Mouse (Mus musculus): ENCODE measurements at regions not wholly inside any gene's neighbourhood (a gene's known extent, or its start where the extent isn't known, plus 50 kb on each side); places are given as distances from the start of the nearest gene placed in this dataset.
A peak's percentile ranks its signal among the peaks of the same experiment; 100 is the strongest.
"Not testable (repeated sequence)": the region's sequence is repeated elsewhere in the genome, so short reads cannot be mapped to it uniquely, and the experiment has no call there.

DNA sequence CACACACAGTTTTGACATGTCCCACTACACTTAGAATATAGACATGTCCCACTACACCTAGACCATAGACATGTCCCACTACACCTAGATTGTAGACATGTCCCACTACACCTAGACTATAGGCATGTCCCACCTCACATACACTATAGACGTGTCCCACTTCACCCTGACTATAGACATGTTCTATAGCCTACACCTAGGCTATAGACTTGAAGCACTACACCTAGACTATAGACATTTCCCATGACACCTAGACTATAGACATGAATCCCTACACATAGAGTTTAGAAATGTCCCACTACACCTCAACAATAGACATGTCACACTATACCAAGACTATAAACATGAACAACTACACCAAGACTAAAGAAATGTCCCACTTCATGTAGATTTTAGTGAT, 2580.9 kb downstream of the Gm37988 start:
- H3K27me3 ChIP-seq (ENCODE audit: control insufficient read depth, insufficient read depth, low read length, poor library complexity, severe bottlenecking), result no peaks in the 10 kb centered on the region
- H3K36me3 ChIP-seq (ENCODE audit: control insufficient read depth, insufficient read depth, low read length, poor library complexity, severe bottlenecking), result no peaks in the 10 kb centered on the region
- DNase-seq (ENCODE audit: low read depth, low spot score), result no peak

DNA sequence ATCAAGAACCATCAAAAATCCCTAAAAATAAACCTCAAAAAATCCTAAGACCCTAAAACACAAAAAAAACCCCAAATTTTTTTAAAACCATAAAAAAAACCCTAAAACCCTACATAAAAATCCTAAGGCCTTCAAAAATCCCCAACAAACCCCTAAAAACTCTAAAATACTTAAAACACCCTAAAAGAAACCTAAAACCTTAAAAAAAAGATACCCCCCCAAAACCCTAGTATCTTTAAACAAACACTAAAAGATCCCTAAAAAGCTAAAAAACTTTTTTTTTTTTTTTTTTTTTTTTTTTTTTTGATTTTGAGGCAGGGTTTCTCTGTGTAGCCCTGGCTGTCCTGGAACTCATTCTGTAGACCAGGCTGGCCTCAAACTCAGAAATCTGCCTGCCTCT, 2585.8 kb downstream of the Gm37988 start:
- H3K36me3 ChIP-seq (ENCODE audit: control insufficient read depth, insufficient read depth, low read length, poor library complexity, severe bottlenecking), result no peaks in the 10 kb centered on the region
- no peaks in the 10 kb centered on the region for H3K27me3 ChIP-seq (ENCODE audit: control insufficient read depth, insufficient read depth, low read length, poor library complexity, severe bottlenecking)
- no peak for DNase-seq (ENCODE audit: low read depth, low spot score)

DNA sequence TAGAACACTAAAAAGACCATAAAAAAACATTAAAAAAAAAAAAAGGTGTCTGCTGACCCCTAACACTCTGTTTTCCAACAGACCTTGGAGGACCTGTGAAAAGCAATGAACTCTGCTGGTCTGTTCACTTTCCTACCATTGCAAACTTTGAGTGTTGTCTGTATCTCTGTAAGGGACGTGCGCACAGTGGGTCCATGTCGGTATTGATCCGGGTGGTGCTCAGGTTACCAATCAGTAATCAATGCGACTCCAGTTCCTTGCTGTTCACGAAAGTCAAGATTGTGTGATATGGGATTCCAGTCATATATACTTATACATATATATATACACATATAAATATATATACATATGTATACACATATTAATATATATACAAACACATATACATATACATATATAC, 2586.5 kb downstream of the Gm37988 start:
- peak; percentile 8 for DNase-seq (ENCODE audit: low read depth, low spot score)
- Histone ChIP-seq H3K36me3 (ENCODE audit: control insufficient read depth, insufficient read depth, low read length, poor library complexity, severe bottlenecking) (no peaks in the 10 kb centered on the region), H3K27me3 (ENCODE audit: control insufficient read depth, insufficient read depth, low read length, poor library complexity, severe bottlenecking) (no peaks in the 10 kb centered on the region)

DNA sequence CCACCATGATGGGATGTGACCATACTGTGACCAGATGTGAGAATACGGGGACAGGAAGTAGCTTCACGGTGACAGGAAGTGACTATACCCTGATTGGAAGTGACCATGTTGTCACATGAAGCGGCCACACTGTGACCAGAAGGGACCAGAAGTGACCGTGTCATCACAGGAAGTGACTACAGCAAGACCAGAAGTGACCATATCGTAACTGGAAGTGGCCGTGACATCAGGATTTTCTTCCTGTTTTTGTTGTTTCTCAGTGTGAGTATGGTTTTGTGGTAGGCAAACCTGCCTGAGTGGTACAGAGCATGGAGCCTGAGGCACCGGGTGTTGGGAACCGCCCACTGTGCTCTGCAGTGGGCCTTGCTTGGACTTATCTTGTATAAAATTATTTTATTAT, 2587.8 kb downstream of the Gm37988 start:
- H3K27me3 ChIP-seq (ENCODE audit: control insufficient read depth, insufficient read depth, low read length, poor library complexity, severe bottlenecking), result no peaks in the 10 kb centered on the region
- DNase-seq (ENCODE audit: low read depth, low spot score), result peak; percentile 67
- H3K36me3 ChIP-seq (ENCODE audit: control insufficient read depth, insufficient read depth, low read length, poor library complexity, severe bottlenecking), result no peaks in the 10 kb centered on the region

DNA sequence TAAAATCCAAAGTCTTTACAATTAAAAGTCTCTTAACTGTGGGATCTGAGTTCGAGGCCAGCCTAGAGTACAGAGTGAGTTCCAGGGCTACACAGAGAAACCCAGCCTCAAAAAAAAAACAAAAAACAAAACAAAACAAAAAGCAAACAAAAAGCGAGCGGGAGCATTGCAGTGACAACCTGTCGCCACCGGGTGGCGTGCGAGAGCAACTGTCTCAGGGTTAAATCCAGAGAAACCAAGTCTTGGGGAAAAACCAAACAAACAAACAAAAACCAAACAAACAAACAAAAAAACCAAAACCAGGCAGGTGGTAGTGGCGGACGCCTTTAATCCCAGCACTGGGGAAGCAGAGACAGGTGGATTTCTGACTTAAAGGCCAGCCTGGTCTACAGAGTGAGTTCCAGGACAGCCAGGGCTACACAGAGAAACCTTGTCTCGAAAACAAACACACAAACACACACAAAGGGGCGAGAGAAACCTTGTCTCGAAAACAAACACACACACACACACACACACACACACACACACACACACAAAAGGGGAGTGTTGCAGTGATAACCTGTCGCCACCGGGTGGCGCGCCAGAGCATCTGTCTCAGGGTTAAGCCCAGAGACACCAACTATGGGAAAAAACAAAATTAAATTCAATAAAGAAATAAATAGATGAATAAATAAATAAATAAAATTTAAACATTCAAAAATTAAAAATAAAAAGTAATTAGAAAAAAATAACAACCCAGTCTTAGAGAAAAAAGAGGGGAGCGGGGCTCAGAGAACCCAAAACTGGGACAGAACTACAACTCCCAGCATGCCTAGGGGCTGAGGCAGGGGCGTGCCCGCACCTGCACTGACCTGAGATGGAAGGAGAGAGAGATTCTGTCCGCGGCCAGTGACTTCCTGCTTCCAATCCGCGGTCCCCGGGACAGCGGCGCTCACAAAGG, 2589.4 kb downstream of the Gm37988 start:
- no peaks in the 10 kb centered on the region for H3K27me3 ChIP-seq (ENCODE audit: control insufficient read depth, insufficient read depth, low read length, poor library complexity, severe bottlenecking)
- H3K36me3 ChIP-seq (ENCODE audit: control insufficient read depth, insufficient read depth, low read length, poor library complexity, severe bottlenecking), result no peaks in the 10 kb centered on the region
- peak; percentile 77 for DNase-seq (ENCODE audit: low read depth, low spot score)

DNA sequence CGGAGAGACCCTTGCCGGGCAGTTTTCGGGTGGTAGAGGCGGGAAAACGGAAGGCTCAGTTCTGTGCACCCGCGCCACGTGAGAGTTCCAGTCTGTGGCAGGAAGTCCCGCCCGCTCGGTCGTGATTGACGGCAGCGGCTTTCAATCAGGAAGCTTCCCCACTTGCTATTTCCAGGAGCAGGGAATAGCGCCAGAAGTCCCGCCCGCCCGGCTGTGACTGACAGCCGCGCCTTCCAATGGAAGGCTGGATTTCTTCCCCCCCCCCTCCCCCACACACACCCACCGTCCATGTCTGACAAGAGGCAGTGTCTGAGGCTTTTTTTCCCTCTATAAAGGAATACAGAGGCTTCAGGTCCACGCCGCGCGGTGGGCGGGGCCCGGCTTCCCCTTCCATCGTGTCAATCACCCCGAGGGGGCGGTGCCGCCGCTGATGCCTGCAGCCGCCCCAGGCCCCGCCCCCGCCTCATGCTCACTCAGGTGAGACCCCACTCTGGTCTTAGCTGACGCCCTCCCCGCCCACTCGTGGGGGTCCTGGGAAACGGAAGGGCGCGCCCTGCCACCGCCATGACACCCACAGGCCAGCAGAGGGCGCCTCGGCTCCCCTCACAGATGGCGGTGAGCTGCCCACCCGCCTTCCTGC, 2590.2 kb downstream of the Gm37988 start:
- peak; percentile 98 for DNase-seq (ENCODE audit: low read depth, low spot score)
- no peaks in the 10 kb centered on the region for H3K36me3 ChIP-seq (ENCODE audit: control insufficient read depth, insufficient read depth, low read length, poor library complexity, severe bottlenecking)
- H3K27me3 ChIP-seq (ENCODE audit: control insufficient read depth, insufficient read depth, low read length, poor library complexity, severe bottlenecking), result no peaks in the 10 kb centered on the region

DNA sequence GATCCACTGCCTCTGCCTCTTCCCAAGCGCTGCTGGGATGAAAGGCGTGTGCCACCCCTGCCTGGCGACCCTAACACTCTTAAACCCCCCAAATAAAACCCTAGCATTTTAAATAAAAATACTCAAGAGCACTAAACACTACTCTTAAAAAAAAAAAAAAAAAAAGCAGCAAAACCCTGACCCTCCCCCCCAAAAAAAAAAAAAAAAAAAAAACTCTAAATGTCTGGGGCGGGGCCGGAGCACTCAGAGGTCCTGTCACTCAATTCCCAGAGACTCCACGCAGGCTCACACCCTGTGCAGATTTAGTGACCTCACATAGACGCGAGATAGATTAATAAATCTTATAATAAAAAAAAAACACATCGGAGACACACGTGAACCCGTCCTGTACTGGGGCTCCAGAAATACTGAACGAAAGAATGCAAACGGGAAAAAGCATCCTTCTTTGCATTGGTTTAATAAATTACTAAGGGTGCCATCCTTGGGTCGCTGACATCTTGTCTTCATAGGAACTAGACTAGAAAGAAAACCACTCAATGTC, 2591.1 kb downstream of the Gm37988 start:
- no peaks in the 10 kb centered on the region for H3K27me3 ChIP-seq (ENCODE audit: control insufficient read depth, insufficient read depth, low read length, poor library complexity, severe bottlenecking)
- DNase-seq (ENCODE audit: low read depth, low spot score), result peak; percentile 3
- H3K36me3 ChIP-seq (ENCODE audit: control insufficient read depth, insufficient read depth, low read length, poor library complexity, severe bottlenecking), result no peaks in the 10 kb centered on the region

DNA sequence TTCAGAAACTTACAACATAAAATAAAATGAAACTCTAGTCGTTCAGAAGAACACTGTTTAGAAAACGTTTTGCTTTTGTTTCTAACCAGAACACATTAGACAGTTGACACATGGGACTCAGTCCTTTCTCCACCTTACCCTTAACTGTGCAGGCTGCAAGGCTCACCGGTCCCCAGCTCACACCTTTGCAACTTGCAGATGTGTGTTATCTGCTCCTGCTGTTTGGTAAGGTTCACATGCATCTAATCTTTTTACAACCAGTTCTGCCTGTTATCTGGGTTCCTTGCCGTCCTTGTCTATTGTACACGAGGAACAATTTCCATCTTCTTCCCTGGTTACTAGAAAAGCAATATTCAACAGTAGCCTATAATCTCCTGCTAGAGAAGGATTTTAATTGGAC, 2598.0 kb downstream of the Gm37988 start:
- DNase-seq (ENCODE audit: low read depth, low spot score); H3K27me3 ChIP-seq (ENCODE audit: control insufficient read depth, insufficient read depth, low read length, poor library complexity, severe bottlenecking): not testable (repeated sequence)

DNA sequence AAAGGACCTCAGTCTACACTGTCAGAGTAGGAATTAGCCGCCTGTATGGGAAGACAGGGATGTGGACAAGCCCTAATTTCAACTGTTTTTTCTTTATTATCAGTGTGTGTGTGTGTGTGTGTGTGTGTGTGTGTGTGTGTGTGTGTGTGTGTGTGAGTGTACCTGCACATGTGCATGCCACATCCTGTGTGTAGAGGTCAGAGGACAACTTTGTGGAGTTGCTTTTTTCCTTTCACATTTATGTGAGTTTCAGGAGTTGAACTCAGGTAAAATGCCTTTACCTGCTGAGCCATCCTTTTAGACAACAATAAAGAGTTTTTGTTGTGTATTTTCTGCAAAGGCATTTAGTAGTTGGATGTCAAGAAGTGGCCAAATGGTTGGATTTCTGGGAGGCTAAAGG, 2606.8 kb downstream of the Gm37988 start:
- no peak for DNase-seq (ENCODE audit: low read depth, low spot score)

More for the DNA sequence above, 2598.0 kb downstream of the Gm37988 start:
- not testable (repeated sequence) for H3K36me3 ChIP-seq (ENCODE audit: control insufficient read depth, insufficient read depth, low read length, poor library complexity, severe bottlenecking)

DNA sequence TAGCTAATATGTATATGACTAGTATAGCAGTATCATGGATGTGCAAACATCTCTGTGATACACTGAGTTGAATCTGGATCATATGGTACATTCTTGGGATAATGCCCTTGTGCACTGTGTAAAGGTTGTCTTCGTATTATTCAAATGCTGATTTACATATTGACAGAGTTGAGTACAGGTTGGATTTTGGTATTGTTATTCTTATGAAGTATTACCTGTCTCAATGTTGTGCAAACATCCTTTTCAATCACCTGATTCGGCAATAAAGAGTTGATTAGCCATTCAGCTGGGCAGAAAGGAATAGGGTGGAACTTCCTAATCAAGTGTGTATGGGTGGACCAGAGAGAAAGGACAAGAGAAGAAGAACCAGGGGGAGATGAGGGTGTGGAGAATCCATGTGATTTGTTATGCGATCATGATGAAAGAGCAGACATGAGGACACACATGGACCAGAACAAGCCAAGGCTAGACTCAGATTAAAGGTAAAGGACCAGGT, 2644.0 kb downstream of the Gm37988 start:
- no peaks in the 10 kb centered on the region for H3K36me3 ChIP-seq (ENCODE audit: control insufficient read depth, insufficient read depth, low read length, poor library complexity, severe bottlenecking)
- H3K27me3 ChIP-seq (ENCODE audit: control insufficient read depth, insufficient read depth, low read length, poor library complexity, severe bottlenecking), result no peaks in the 10 kb centered on the region

More for the DNA sequence above, 2606.8 kb downstream of the Gm37988 start:
- no peaks in the 10 kb centered on the region for H3K36me3 ChIP-seq (ENCODE audit: control insufficient read depth, insufficient read depth, low read length, poor library complexity, severe bottlenecking)
- no peaks in the 10 kb centered on the region for H3K27me3 ChIP-seq (ENCODE audit: control insufficient read depth, insufficient read depth, low read length, poor library complexity, severe bottlenecking)

DNA sequence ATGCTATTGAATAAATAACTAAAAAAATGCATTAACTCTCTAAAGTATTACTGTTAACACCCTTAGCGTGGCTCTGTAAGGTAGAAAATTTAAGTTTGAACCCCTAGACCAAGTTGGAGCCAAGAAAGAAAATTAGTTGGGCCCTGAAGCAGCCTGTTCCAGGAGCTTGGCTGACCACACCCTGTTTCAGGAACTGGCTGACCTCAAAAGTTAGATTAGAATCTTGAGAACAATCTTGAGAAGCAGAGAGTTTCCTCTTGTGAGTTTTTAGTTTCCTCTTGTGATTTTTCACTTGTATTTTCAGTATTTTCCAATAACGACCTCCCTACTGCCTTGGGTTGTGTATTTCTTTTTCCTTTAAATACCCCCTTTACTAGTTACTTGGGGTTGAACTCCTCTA, 2647.2 kb downstream of the Gm37988 start:
- no peak for DNase-seq (ENCODE audit: low read depth, low spot score)
- Histone ChIP-seq H3K27me3 (ENCODE audit: control insufficient read depth, insufficient read depth, low read length, poor library complexity, severe bottlenecking) (no peaks in the 10 kb centered on the region), H3K36me3 (ENCODE audit: control insufficient read depth, insufficient read depth, low read length, poor library complexity, severe bottlenecking) (no peaks in the 10 kb centered on the region)

More for the DNA sequence above, 2644.0 kb downstream of the Gm37988 start:
- DNase-seq (ENCODE audit: low read depth, low spot score), result no peak

DNA sequence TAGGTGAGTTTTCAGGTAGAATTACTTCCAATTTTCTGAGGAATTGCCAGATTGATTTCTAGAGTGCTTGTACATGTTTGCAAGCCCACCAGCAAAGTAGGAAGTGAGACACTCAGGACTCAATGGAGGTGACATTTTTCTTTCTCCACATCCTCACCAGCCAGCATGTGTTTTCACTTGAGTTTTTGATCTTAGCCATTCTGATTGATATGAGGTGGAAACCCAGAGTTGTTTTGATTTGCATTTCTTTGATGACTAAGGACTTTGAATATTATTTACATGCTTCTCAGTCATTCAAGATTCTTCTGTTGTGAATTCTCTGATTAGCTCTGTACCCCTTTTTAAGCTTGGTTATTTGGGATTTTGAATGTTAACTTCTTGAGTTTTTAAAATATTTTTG, 2650.2 kb downstream of the Gm37988 start:
- DNase-seq (ENCODE audit: low read depth, low spot score), result no peak
- H3K27me3 ChIP-seq (ENCODE audit: control insufficient read depth, insufficient read depth, low read length, poor library complexity, severe bottlenecking), result no peaks in the 10 kb centered on the region
- no peaks in the 10 kb centered on the region for H3K36me3 ChIP-seq (ENCODE audit: control insufficient read depth, insufficient read depth, low read length, poor library complexity, severe bottlenecking)

DNA sequence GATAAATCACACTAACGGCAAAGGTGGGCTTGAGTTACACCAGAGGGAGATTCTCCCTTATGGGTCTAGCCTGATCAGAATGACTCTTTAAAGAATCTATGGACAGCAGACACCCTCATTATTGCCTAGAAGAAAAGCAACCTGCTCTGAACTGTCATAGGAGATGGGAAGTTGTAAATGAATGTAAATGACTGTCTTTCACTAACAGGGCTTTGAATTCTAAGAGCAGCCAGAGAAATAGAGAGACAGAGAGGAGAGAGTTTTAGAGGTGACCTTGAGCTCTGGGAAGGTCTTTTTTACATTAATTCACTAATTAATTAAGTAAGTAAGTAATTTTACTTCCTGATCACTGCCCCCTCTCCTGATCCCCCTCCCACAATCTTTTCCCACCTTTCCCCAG, 2686.4 kb downstream of the Gm37988 start:
- H3K36me3 ChIP-seq (ENCODE audit: control insufficient read depth, insufficient read depth, low read length, poor library complexity, severe bottlenecking), result no peaks in the 10 kb centered on the region
- DNase-seq (ENCODE audit: low read depth, low spot score), result no peak
- no peaks in the 10 kb centered on the region for H3K27me3 ChIP-seq (ENCODE audit: control insufficient read depth, insufficient read depth, low read length, poor library complexity, severe bottlenecking)

DNA sequence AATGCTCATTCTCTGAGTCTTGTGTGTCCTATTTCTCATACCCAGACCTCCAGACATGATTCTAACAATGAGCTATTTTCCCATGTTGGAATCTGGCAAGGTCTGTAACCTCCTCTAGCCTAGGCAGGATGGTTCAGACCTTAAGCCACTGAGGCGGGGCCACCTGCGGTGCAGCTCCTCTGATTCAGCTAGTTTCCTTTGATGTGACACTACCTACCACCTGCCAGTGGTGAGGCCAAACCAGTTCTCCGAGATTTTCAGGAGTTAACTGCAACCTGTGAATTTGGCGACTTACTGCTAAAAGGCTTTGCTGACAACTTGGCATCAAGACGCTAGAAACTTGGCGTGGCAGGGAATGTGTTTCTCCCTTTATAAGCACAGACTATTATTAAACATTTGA, 2691.3 kb downstream of the Gm37988 start:
- no peaks in the 10 kb centered on the region for H3K36me3 ChIP-seq (ENCODE audit: control insufficient read depth, insufficient read depth, low read length, poor library complexity, severe bottlenecking)
- H3K27me3 ChIP-seq (ENCODE audit: control insufficient read depth, insufficient read depth, low read length, poor library complexity, severe bottlenecking), result no peaks in the 10 kb centered on the region
- no peak for DNase-seq (ENCODE audit: low read depth, low spot score)

DNA sequence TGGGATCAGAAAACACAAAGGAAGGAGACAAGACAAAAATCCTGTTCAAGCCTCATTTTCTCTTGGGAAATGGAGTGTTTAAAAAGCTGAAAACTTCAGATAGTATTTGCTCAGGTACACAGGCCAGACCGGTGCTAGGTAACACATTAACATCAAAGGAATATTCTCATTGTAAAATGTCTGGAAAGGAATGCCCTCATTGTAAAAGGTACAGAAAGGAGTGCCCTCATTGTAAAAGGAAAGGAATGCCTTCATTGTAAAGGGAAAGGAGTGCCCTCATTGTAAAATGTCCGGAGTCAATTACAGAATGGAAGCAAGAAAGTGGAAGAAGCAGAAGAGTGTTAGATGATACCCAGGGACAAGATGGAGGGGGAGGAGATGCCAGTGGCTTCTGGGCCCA, 2694.7 kb downstream of the Gm37988 start:
- no peak for DNase-seq (ENCODE audit: low read depth, low spot score)
- no peaks in the 10 kb centered on the region for H3K27me3 ChIP-seq (ENCODE audit: control insufficient read depth, insufficient read depth, low read length, poor library complexity, severe bottlenecking)
- no peaks in the 10 kb centered on the region for H3K36me3 ChIP-seq (ENCODE audit: control insufficient read depth, insufficient read depth, low read length, poor library complexity, severe bottlenecking)

All from splenic B cell, adult 2 months (primary cell).